Mouse (Mus musculus) limb, embryonic 12.5 days (tissue): ENCODE results near the gene Tcf12. TPM values are rescaled to one million over a fixed set of nuclear protein-coding genes. Genes with fewer than 3 reads are reported as not detected.
A peak's percentile ranks its signal among the peaks of the same experiment; 100 is the strongest.

Source experiments
- ATAC-seq: fragments of 200-750 bp; cut with Nextera tagmentation; 2 replicates; pipeline ENCODE4 v1.8.0; 2017; ENCODE audit warnings: low read depth, moderate TSS enrichment; ENCODE audit not compliant: insufficient number of reproducible peaks, insufficient read depth, low FRiP score, low TSS enrichment
- H3K27ac ChIP-seq: fragments of 300-500 bp; sonication (generic); 2 replicates; pipeline ENCODE4 v1.5.1; 2016; ENCODE audit warnings: mild to moderate bottlenecking, moderate library complexity
- H3K27me3 ChIP-seq: fragments of 300-500 bp; sonication (generic); 2 replicates; pipeline ENCODE4 v1.6.1; 2016; ENCODE audit warnings: mild to moderate bottlenecking, moderate library complexity
- H3K36me3 ChIP-seq: fragments of 300-500 bp; sonication (generic); 2 replicates; pipeline ENCODE4 v1.6.1; 2016; ENCODE audit warnings: mild to moderate bottlenecking, moderate library complexity
- H3K4me1 ChIP-seq: fragments of 300-500 bp; sonication (generic); replicated peaks from 2 replicates; pipeline ENCODE4 v1.6.1; 2016
- H3K4me2 ChIP-seq: fragments of 300-500 bp; sonication (generic); 2 replicates; pipeline ENCODE4 v1.6.1; 2016; ENCODE audit warnings: mild to moderate bottlenecking, moderate library complexity
- H3K4me3 ChIP-seq: fragments of 300-500 bp; sonication (generic); replicated peaks from 2 replicates; pipeline ENCODE4 v1.5.1; 2016; ENCODE audit warnings: mild to moderate bottlenecking
- H3K9ac ChIP-seq: fragments of 300-500 bp; sonication (generic); replicated peaks from 2 replicates; pipeline ENCODE4 v1.6.1; 2016; ENCODE audit warnings: mild to moderate bottlenecking, moderate library complexity
- H3K9me3 ChIP-seq: fragments of 300-500 bp; sonication (generic); 2 replicates; pipeline ENCODE4 v1.6.1; 2016; ENCODE audit warnings: mild to moderate bottlenecking, moderate library complexity
- WGBS: fragments of 180-500 bp; shearing (Covaris S2); methylation state at CpG from one replicate; pipeline ENCODE4 v1.1.7; 2016; 5-methylcytosine and 5-hydroxymethylcytosine counted together
- polyA plus RNA-seq: library from polyadenylated mRNA; unstranded; fragments of >200 nt; fragmentation: Nextera tagmentation; extraction: Ambion mirVana; gene quantifications from 2 replicates; pipeline ENCODE4 v1.2.1, GENCODE M21; 2016

Tcf12 gene
- polyA plus RNA-seq, 1 experiment from 2014 or later, result 142 TPM

DNA sequence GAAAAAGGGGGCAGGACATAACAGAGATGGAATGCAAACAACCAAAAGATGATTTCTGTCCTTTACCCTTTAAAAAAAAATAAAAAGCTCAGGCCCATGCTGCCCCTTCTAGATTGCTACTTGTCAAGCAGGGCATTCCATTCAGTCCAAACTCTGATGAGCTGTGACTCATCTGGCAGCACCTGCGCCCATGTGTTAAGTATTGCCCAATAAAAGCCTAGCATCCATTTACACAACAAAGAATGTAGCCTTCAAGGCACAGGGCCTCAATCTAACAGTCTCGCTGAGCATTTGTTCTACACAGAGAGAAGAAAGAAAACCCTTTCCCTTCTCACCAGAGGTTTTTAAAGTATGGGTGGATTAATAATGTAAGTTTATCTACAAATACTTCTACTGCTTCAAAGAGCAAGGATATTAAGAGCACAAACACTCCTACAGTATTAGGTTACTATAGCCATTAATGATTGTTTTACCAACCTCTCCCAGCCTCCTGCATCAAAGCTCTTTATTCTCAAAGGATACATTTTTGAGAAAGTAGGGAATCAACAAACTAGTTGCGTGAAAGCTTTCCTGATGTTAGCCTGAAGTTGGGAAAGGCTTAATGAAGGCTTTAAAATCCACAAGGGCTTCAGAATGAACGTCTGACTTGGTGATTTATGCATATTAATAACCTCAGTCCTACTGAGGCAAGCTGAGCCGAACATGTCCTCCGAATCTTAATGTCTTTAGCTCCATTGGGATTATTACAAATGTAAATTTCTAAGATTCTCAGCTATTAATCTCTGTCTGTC, 195.6 kb downstream of the Tcf12 start:
- Histone ChIP-seq H3K4me2 (no peak overlapping the region), H3K27me3 (no peaks in the 10 kb centered on the region), H3K27ac (peak overlapping the region; percentile 69), H3K9me3 (no peaks in the 10 kb centered on the region), H3K4me1 (peaks cover 17% of the 10 kb centered on the region), H3K9ac (no peak overlapping the region), H3K36me3 (peaks cover 7% of the 10 kb centered on the region; the same call in 1 of the 2 replicates), H3K4me3 (no peak overlapping the region)
- 23% methylated on average over 6 of the region's 6 CpGs for WGBS
- ATAC-seq, result peak; percentile 42; the same call in 1 of the 2 replicates

GRCm38 (mm10) chr9:71906522-71906921, 205.1 kb downstream of the Tcf12 start:
- Histone ChIP-seq H3K36me3 (peaks cover 14% of the 10 kb centered on the region), H3K4me2 (no peak overlapping the region), H3K9me3 (no peaks in the 10 kb centered on the region), H3K27me3 (no peaks in the 10 kb centered on the region), H3K4me3 (no peak overlapping the region), H3K4me1 (no peaks in the 10 kb centered on the region), H3K9ac (no peak overlapping the region), H3K27ac (no peak overlapping the region)
- 87% methylated on average over 2 of the region's 2 CpGs for WGBS
- no peak for ATAC-seq

GRCm38 (mm10) chr9:71898852-71899251, 212.8 kb downstream of the Tcf12 start:
- no peak overlapping the region for H3K4me3 ChIP-seq
- H3K4me1 ChIP-seq, result peaks cover 31% of the 10 kb centered on the region
- 28% methylated on average over 5 of the region's 5 CpGs for WGBS
- no peaks in the 10 kb centered on the region for H3K9me3 ChIP-seq
- H3K4me2 ChIP-seq, result no peak overlapping the region
- H3K27me3 ChIP-seq, result no peaks in the 10 kb centered on the region
- ATAC-seq, result no peak
- no peak overlapping the region for H3K9ac ChIP-seq
- H3K36me3 ChIP-seq, result no peaks in the 10 kb centered on the region
- peak overlapping the region; percentile 58 for H3K27ac ChIP-seq

GRCm38 (mm10) chr9:71897399-71897798, 214.3 kb downstream of the Tcf12 start:
- Histone ChIP-seq H3K36me3 (no peaks in the 10 kb centered on the region), H3K4me2 (peak overlapping the region; percentile 6; the same call in 1 of the 2 replicates), H3K27me3 (no peaks in the 10 kb centered on the region), H3K4me1 (peaks cover 38% of the 10 kb centered on the region), H3K27ac (peak overlapping the region; percentile 85), H3K4me3 (no peak overlapping the region), H3K9me3 (no peaks in the 10 kb centered on the region), H3K9ac (no peak overlapping the region)
- no peak for ATAC-seq
- whole genome bisulfite sequencing, result 17% methylated on average over 1 of the region's 1 CpGs

DNA sequence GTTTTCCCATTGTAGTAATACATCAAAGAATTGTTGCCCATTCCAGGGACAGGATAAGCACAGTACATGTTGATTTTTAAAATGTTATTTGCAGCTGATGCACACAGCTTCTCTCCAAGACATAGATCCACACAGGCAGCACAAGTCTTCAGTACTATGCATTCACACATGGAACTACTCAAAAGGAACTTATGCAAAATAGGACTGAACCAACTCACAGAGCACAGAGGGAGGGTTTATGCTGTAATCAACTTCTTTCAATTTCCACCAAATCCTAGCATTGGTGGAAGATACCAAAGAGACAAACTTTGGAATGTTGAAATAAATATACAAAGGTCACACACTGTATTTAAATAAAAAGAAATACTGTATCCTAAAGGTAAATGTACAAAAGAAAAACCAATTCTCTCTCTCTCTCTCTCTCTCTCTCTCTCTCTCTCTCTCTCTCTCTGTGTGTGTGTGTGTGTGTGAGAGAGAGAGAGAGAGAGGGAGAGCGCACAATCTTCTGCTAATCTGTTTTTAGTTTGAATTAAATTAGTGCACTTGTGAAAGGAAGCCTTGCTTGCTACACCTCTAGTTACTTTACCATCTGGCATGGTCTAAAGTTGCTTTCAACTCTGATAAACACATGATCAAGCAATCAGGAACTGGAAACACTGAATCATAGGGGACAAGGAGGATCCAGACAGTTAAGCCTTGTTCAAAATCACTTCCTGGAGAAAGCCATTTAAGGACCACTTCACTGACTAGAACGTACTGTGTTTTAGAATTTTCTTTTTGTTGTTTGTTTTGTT, 215.5 kb downstream of the Tcf12 start:
- Histone ChIP-seq H3K27ac (peak overlapping the region; percentile 84), H3K9ac (no peak overlapping the region), H3K4me1 (peaks cover 48% of the 10 kb centered on the region), H3K4me3 (peak overlapping the region; percentile 39), H3K9me3 (no peaks in the 10 kb centered on the region), H3K4me2 (peak overlapping the region; percentile 54), H3K27me3 (no peaks in the 10 kb centered on the region), H3K36me3 (no peaks in the 10 kb centered on the region)
- ATAC-seq, result peak; percentile 67; the same call in 1 of the 2 replicates
- WGBS, result 26% methylated on average over 2 of the region's 2 CpGs

DNA sequence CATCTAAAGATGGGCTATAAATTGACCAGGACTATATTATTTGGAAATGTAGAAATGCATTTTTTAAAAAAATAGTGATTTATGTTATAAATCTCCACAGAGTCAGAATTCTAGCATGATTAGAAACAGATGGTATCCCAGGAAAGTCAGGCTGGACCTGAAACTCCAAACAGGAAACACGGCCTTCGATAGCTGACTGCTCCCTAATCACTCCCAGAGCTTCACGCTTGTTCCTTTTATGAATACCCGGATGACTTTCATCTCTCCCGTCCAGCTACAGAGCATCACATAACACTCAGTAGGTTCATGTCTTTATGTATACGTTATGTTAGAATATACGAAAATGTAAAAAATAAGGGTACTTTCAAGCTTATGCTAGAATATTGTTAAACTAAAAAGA, 216.4 kb downstream of the Tcf12 start:
- 0 out of 2 replicates have a peak overlapping the region, but pooled peaks have one; percentile 50 for H3K27ac ChIP-seq
- H3K27me3 ChIP-seq, result no peaks in the 10 kb centered on the region
- ATAC-seq, result peak; percentile 69; the same call in 1 of the 2 replicates
- H3K9ac ChIP-seq, result no peak overlapping the region
- no peaks in the 10 kb centered on the region for H3K9me3 ChIP-seq
- peaks cover 51% of the 10 kb centered on the region for H3K4me1 ChIP-seq
- WGBS, result 11% methylated on average over 7 of the region's 7 CpGs
- H3K4me2 ChIP-seq, result peak overlapping the region; percentile 54
- no peaks in the 10 kb centered on the region for H3K36me3 ChIP-seq
- peak overlapping the region; percentile 39 for H3K4me3 ChIP-seq

GRCm38 (mm10) chr9:71894943-71895286, 216.8 kb downstream of the Tcf12 start:
- Histone ChIP-seq H3K27me3 (no peaks in the 10 kb centered on the region), H3K4me1 (peaks cover 51% of the 10 kb centered on the region), H3K9me3 (no peaks in the 10 kb centered on the region), H3K27ac (peak overlapping the region; percentile 80), H3K9ac (peak overlapping the region; percentile 46), H3K4me3 (peak overlapping the region; percentile 38), H3K4me2 (peak overlapping the region; percentile 54), H3K36me3 (no peaks in the 10 kb centered on the region)
- WGBS, result 8% methylated on average over 7 of the region's 7 CpGs
- no peak for ATAC-seq

GRCm38 (mm10) chr9:71894246-71894942, 217.3 kb downstream of the Tcf12 start:
- Histone ChIP-seq H3K27me3 (no peaks in the 10 kb centered on the region), H3K27ac (peak overlapping the region; percentile 80), H3K4me2 (peak overlapping the region; percentile 54), H3K9me3 (no peaks in the 10 kb centered on the region), H3K36me3 (no peaks in the 10 kb centered on the region), H3K4me1 (peaks cover 54% of the 10 kb centered on the region), H3K9ac (peak overlapping the region; percentile 46), H3K4me3 (peak overlapping the region; percentile 38)
- ATAC-seq, result no peak
- 14% methylated on average over 11 of the region's 11 CpGs for WGBS

- Histone ChIP-seq H3K36me3 (peaks cover 13% of the 10 kb centered on the region), H3K27ac (peak overlapping the region; percentile 78), H3K27me3 (no peaks in the 10 kb centered on the region), H3K4me3 (no peak overlapping the region), H3K4me2 (peak overlapping the region; percentile 43), H3K9me3 (no peaks in the 10 kb centered on the region), H3K9ac (no peak overlapping the region), H3K4me1 (peaks cover 36% of the 10 kb centered on the region)
- no peak for ATAC-seq
- 7% methylated on average over 5 of the region's 5 CpGs for WGBS
Observed at GRCm38 (mm10) chr9:71888450-71888849, 223.2 kb downstream of the Tcf12 start.

GRCm38 (mm10) chr9:71880629-71881028, 231.0 kb downstream of the Tcf12 start:
- no peaks in the 10 kb centered on the region for H3K27me3 ChIP-seq
- H3K4me3 ChIP-seq, result no peak overlapping the region
- no peak for ATAC-seq
- 15% methylated on average over 1 of the region's 1 CpGs for WGBS
- H3K4me1 ChIP-seq, result peaks cover 9% of the 10 kb centered on the region
- no peak overlapping the region for H3K4me2 ChIP-seq
- H3K9me3 ChIP-seq, result no peaks in the 10 kb centered on the region
- H3K36me3 ChIP-seq, result peaks cover 69% of the 10 kb centered on the region
- no peak overlapping the region for H3K9ac ChIP-seq
- no peak overlapping the region for H3K27ac ChIP-seq

- Histone ChIP-seq H3K9ac (no peak overlapping the region), H3K4me1 (peaks cover 9% of the 10 kb centered on the region), H3K4me3 (no peak overlapping the region), H3K9me3 (no peaks in the 10 kb centered on the region), H3K36me3 (peaks cover 73% of the 10 kb centered on the region), H3K27me3 (no peaks in the 10 kb centered on the region), H3K4me2 (no peak overlapping the region), H3K27ac (no peak overlapping the region)
- no peak for ATAC-seq
- 62% methylated on average over 5 of the region's 5 CpGs for WGBS
Observed at GRCm38 (mm10) chr9:71879972-71880371, 231.7 kb downstream of the Tcf12 start.
